Mouse (Mus musculus): Measurements from ENCODE around the gene Ttll6.

- TF ChIP-seq CTCF (IDR thresholded peaks at IDR 0.05; ENCODE audit: insufficient read depth, low read length) (no peak), POLR2A (IDR thresholded peaks at IDR 0.05; ENCODE audit: borderline replicate concordance, extremely low read depth, low read depth, low read length) (no peak)
Measured at GRCm38 (mm10) chr11:96174881-96175280, 41.3 kb downstream of the Ttll6 start.
